Mouse (Mus musculus): Measurements from ENCODE around the gene Rab11b. TPM values are rescaled to one million over a fixed set of nuclear protein-coding genes. Genes with fewer than 3 reads are reported as not detected.

Rab11b gene
- polyA plus RNA-seq, 1 experiment, result 510 TPM

- Histone ChIP-seq H3K4me3 (replicated peaks; ENCODE audit: insufficient read depth, low read depth, low read length) (no peak overlapping the region), H3K27ac (ENCODE audit: insufficient read depth, low read length) (no peak overlapping the region), H3K4me1 (ENCODE audit: control insufficient read depth, insufficient read depth, low read length) (no peaks in the 10 kb centered on the region), H3K27me3 (ENCODE audit: control insufficient read depth, insufficient read depth, low read length) (no peaks in the 10 kb centered on the region)
- DNase-seq, result no peak
- TF ChIP-seq CTCF (IDR thresholded peaks at IDR 0.05; ENCODE audit: borderline replicate concordance, insufficient read depth, low read depth, low read length) (no peak), POLR2A (IDR thresholded peaks at IDR 0.05; ENCODE audit: borderline replicate concordance, insufficient read depth, low read length) (no peak)
- WGBS, result 55% methylated on average over 5 of the region's 5 CpGs
Measured at GRCm38 (mm10) chr17:33779967-33780295, 19.6 kb upstream of the Rab11b start.

- H3K4me1 ChIP-seq (ENCODE audit: control insufficient read depth, insufficient read depth, low read length), result no peaks in the 10 kb centered on the region
- DNase-seq, result peak; percentile 51 to 64
- no peaks in the 10 kb centered on the region for H3K27me3 ChIP-seq (ENCODE audit: control insufficient read depth, insufficient read depth, low read length)
- H3K4me3 ChIP-seq (replicated peaks; ENCODE audit: insufficient read depth, low read depth, low read length), result no peak overlapping the region
- TF ChIP-seq CTCF (IDR thresholded peaks at IDR 0.05; ENCODE audit: borderline replicate concordance, insufficient read depth, low read depth, low read length) (no peak), POLR2A (IDR thresholded peaks at IDR 0.05; ENCODE audit: borderline replicate concordance, insufficient read depth, low read length) (no peak)
- WGBS, result 6% methylated on average over 9 of the region's 9 CpGs
- H3K27ac ChIP-seq (ENCODE audit: insufficient read depth, low read length), result peak overlapping the region; percentile 53; the same call in 1 of the 2 replicates
Measured at GRCm38 (mm10) chr17:33779271-33779966, 19.1 kb upstream of the Rab11b start.

GRCm38 (mm10) chr17:33775287-33775686, 15.0 kb upstream of the Rab11b start:
- Histone ChIP-seq H3K27me3 (ENCODE audit: control insufficient read depth, insufficient read depth, low read length) (no peaks in the 10 kb centered on the region), H3K4me1 (ENCODE audit: control insufficient read depth, insufficient read depth, low read length) (no peaks in the 10 kb centered on the region), H3K27ac (ENCODE audit: insufficient read depth, low read length) (no peak overlapping the region), H3K4me3 (replicated peaks; ENCODE audit: insufficient read depth, low read depth, low read length) (no peak overlapping the region)
- no peak for TF ChIP-seq CTCF (IDR thresholded peaks at IDR 0.05; ENCODE audit: borderline replicate concordance, insufficient read depth, low read depth, low read length)
- TF ChIP-seq POLR2A (IDR thresholded peaks at IDR 0.05; ENCODE audit: borderline replicate concordance, insufficient read depth, low read length), result no peak
- DNase-seq, result no peak
- 93% methylated on average over 4 of the region's 4 CpGs for WGBS

- H3K27me3 ChIP-seq (ENCODE audit: control insufficient read depth, insufficient read depth, low read length), result no peaks in the 10 kb centered on the region
- H3K4me1 ChIP-seq (ENCODE audit: control insufficient read depth, insufficient read depth, low read length), result no peaks in the 10 kb centered on the region
- no peak for DNase-seq
- 84% methylated on average over 8 of the region's 8 CpGs for WGBS
- no peak overlapping the region for H3K4me3 ChIP-seq (replicated peaks; ENCODE audit: insufficient read depth, low read depth, low read length)
- no peak overlapping the region for H3K27ac ChIP-seq (ENCODE audit: insufficient read depth, low read length)
- TF ChIP-seq POLR2A (IDR thresholded peaks at IDR 0.05; ENCODE audit: borderline replicate concordance, insufficient read depth, low read length) (no peak), CTCF (IDR thresholded peaks at IDR 0.05; ENCODE audit: borderline replicate concordance, insufficient read depth, low read depth, low read length) (no peak)
Measured at GRCm38 (mm10) chr17:33774573-33775155, 14.3 kb upstream of the Rab11b start.

GRCm38 (mm10) chr17:33773871-33774572, 13.7 kb upstream of the Rab11b start:
- H3K27ac ChIP-seq (ENCODE audit: insufficient read depth, low read length), result no peak overlapping the region
- H3K27me3 ChIP-seq (ENCODE audit: control insufficient read depth, insufficient read depth, low read length), result no peaks in the 10 kb centered on the region
- H3K4me3 ChIP-seq (replicated peaks; ENCODE audit: insufficient read depth, low read depth, low read length), result no peak overlapping the region
- H3K4me1 ChIP-seq (ENCODE audit: control insufficient read depth, insufficient read depth, low read length), result no peaks in the 10 kb centered on the region
- TF ChIP-seq POLR2A (IDR thresholded peaks at IDR 0.05; ENCODE audit: borderline replicate concordance, insufficient read depth, low read length) (no peak), CTCF (IDR thresholded peaks at IDR 0.05; ENCODE audit: borderline replicate concordance, insufficient read depth, low read depth, low read length) (no peak)
- WGBS, result 90% methylated on average over 6 of the region's 6 CpGs
- no peak for DNase-seq

GRCm38 (mm10) chr17:33773426-33773825, 13.1 kb upstream of the Rab11b start:
- H3K27me3 ChIP-seq (ENCODE audit: control insufficient read depth, insufficient read depth, low read length), result no peaks in the 10 kb centered on the region
- H3K4me3 ChIP-seq (replicated peaks; ENCODE audit: insufficient read depth, low read depth, low read length), result no peak overlapping the region
- no peak for DNase-seq
- TF ChIP-seq CTCF (IDR thresholded peaks at IDR 0.05; ENCODE audit: borderline replicate concordance, insufficient read depth, low read depth, low read length) (no peak), POLR2A (IDR thresholded peaks at IDR 0.05; ENCODE audit: borderline replicate concordance, insufficient read depth, low read length) (no peak)
- no peaks in the 10 kb centered on the region for H3K4me1 ChIP-seq (ENCODE audit: control insufficient read depth, insufficient read depth, low read length)
- H3K27ac ChIP-seq (ENCODE audit: insufficient read depth, low read length), result no peak overlapping the region
- 79% methylated on average over 6 of the region's 6 CpGs for WGBS

GRCm38 (mm10) chr17:33771617-33772016, 11.3 kb upstream of the Rab11b start:
- Histone ChIP-seq H3K4me1 (ENCODE audit: control insufficient read depth, insufficient read depth, low read length) (no peaks in the 10 kb centered on the region), H3K27me3 (ENCODE audit: control insufficient read depth, insufficient read depth, low read length) (no peaks in the 10 kb centered on the region), H3K27ac (ENCODE audit: insufficient read depth, low read length) (no peak overlapping the region), H3K4me3 (replicated peaks; ENCODE audit: insufficient read depth, low read depth, low read length) (no peak overlapping the region)
- no peak for TF ChIP-seq POLR2A (IDR thresholded peaks at IDR 0.05; ENCODE audit: borderline replicate concordance, insufficient read depth, low read length)
- no peak for TF ChIP-seq CTCF (IDR thresholded peaks at IDR 0.05; ENCODE audit: borderline replicate concordance, insufficient read depth, low read depth, low read length)
- DNase-seq, result no peak
- 88% methylated on average over 4 of the region's 4 CpGs for WGBS

- TF ChIP-seq CTCF (IDR thresholded peaks at IDR 0.05; ENCODE audit: borderline replicate concordance, insufficient read depth, low read depth, low read length) (no peak), POLR2A (IDR thresholded peaks at IDR 0.05; ENCODE audit: borderline replicate concordance, insufficient read depth, low read length) (no peak)
- H3K4me3 ChIP-seq (replicated peaks; ENCODE audit: insufficient read depth, low read depth, low read length), result no peak overlapping the region
- 77% methylated on average over 3 of the region's 3 CpGs for WGBS
- H3K27ac ChIP-seq (ENCODE audit: insufficient read depth, low read length), result no peak overlapping the region
- DNase-seq, result no peak
- H3K4me1 ChIP-seq (ENCODE audit: control insufficient read depth, insufficient read depth, low read length), result no peaks in the 10 kb centered on the region
- no peaks in the 10 kb centered on the region for H3K27me3 ChIP-seq (ENCODE audit: control insufficient read depth, insufficient read depth, low read length)
Measured at GRCm38 (mm10) chr17:33766389-33766788, 6.1 kb upstream of the Rab11b start.
